Mouse (Mus musculus): Measurements from ENCODE around the gene Tmem115.
"Not testable (repeated sequence)": the region's sequence is repeated elsewhere in the genome, so short reads cannot be mapped to it uniquely, and the experiment has no call there.

The Tmem115 gene

GRCm38 (mm10) chr9:107572327-107572662 is 38.5 kb downstream of the Tmem115 start:
- no peak for DNase-seq

- DNase-seq, result not testable (repeated sequence)
These were observed 40.0 kb downstream of the Tmem115 start for GRCm38 (mm10) chr9:107573774-107574173.

- DNase-seq, result no peak
These were observed 42.0 kb downstream of the Tmem115 start for GRCm38 (mm10) chr9:107575579-107576356.

GRCm38 (mm10) chr9:107576357-107577107 is 42.8 kb downstream of the Tmem115 start, which contains the start of gene Hyal1:
Gene Hyal1, plus strand, starts transcription at chr9:107576927.
- DNase-seq, result peak; percentile 88 to 93

GRCm38 (mm10) chr9:107577871-107578270 is 44.1 kb downstream of the Tmem115 start:
- DNase-seq, result no peak

GRCm38 (mm10) chr9:107578587-107578986 is 44.8 kb downstream of the Tmem115 start, which contains the start of gene Naa80:
Gene Naa80, plus strand, starts transcription at chr9:107578887.
- DNase-seq, result no peak

- no peak for DNase-seq
These were observed 45.5 kb downstream of the Tmem115 start for GRCm38 (mm10) chr9:107579023-107579900.

GRCm38 (mm10) chr9:107580501-107581317 is 47.0 kb downstream of the Tmem115 start, which contains the start of gene Hyal3:
Gene Hyal3, plus strand, starts transcription at chr9:107580818.
- peak; percentile 95 to 97 for DNase-seq

GRCm38 (mm10) chr9:107581584-107581983 is 47.8 kb downstream of the Tmem115 start:
- no peak for DNase-seq

- DNase-seq, result peak in 1 of 2 experiments; percentile 71
These were observed 48.8 kb downstream of the Tmem115 start for GRCm38 (mm10) chr9:107582509-107583062.

- no peak for DNase-seq
These were observed 49.4 kb downstream of the Tmem115 start for GRCm38 (mm10) chr9:107583174-107583573.

- DNase-seq, result no peak
These were observed 52.8 kb downstream of the Tmem115 start for GRCm38 (mm10) chr9:107586504-107586903.

GRCm38 (mm10) chr9:107586974-107587832 is 53.5 kb downstream of the Tmem115 start, which contains the start of gene Ifrd2:
Gene Ifrd2, plus strand, starts transcription at chr9:107587642.
- peak; percentile 98 to 99 for DNase-seq

GRCm38 (mm10) chr9:107587833-107588639 is 54.3 kb downstream of the Tmem115 start:
- DNase-seq, result peak; percentile 72 to 88
